Mouse (Mus musculus) layer of hippocampus, adult 11-12 months (tissue): ENCODE data around the gene Sct.
"Not testable (repeated sequence)": the region's sequence is repeated elsewhere in the genome, so short reads cannot be mapped to it uniquely, and the experiment has no call there.

Experiments
- DNase-seq: peaks from one replicate; pipeline ENCODE4 v3.0.0; 2022; ENCODE audit warnings: low spot score

Sct gene

GRCm38 (mm10) chr7:141291921-141292582 is 13.1 kb upstream of the Sct start, which contains the start of gene Drd4:
TSS of gene Drd4 (plus strand) at chr7:141292006.
- DNase-seq, result no peak

GRCm38 (mm10) chr7:141288042-141288441 is 9.1 kb upstream of the Sct start:
- DNase-seq, result no peak

GRCm38 (mm10) chr7:141282756-141283155 is 3.8 kb upstream of the Sct start:
- no peak for DNase-seq

- DNase-seq, result no peak
Observed at GRCm38 (mm10) chr7:141281442-141281841, 2.5 kb upstream of the Sct start.

- DNase-seq, result no peak
Observed at GRCm38 (mm10) chr7:141277701-141278678, 943 bp downstream of the Sct start.

GRCm38 (mm10) chr7:141276546-141276945 is 2.4 kb downstream of the Sct start, which contains the start of gene Cdhr5:
TSS of gene Cdhr5 (minus strand) at chr7:141276786.
- DNase-seq, result no peak

- DNase-seq, result no peak
Observed at GRCm38 (mm10) chr7:141275356-141275755, 3.6 kb downstream of the Sct start.

- no peak for DNase-seq
Observed at GRCm38 (mm10) chr7:141270631-141271030, 8.3 kb downstream of the Sct start.

- no peak for DNase-seq
Observed at GRCm38 (mm10) chr7:141269273-141269545, 9.7 kb downstream of the Sct start.

- DNase-seq, result no peak
Observed at GRCm38 (mm10) chr7:141268466-141269272, 10.3 kb downstream of the Sct start.

- no peak for DNase-seq
Observed at GRCm38 (mm10) chr7:141265739-141266561, 13.0 kb downstream of the Sct start, which contains the start of gene Irf7. TSS of gene Irf7 (minus strand) at chr7:141266481.

- DNase-seq, result no peak
Observed at GRCm38 (mm10) chr7:141265411-141265738, 13.6 kb downstream of the Sct start.

GRCm38 (mm10) chr7:141264761-141265410 is 14.0 kb downstream of the Sct start:
- DNase-seq, result no peak

- no peak for DNase-seq
Observed at GRCm38 (mm10) chr7:141264041-141264700, 14.8 kb downstream of the Sct start.

- DNase-seq, result no peak
Observed at GRCm38 (mm10) chr7:141263640-141264039, 15.3 kb downstream of the Sct start.

GRCm38 (mm10) chr7:141261480-141261879 is 17.5 kb downstream of the Sct start:
- no peak for DNase-seq

GRCm38 (mm10) chr7:141256159-141256558 is 22.8 kb downstream of the Sct start:
- DNase-seq, result no peak

- DNase-seq, result not testable (repeated sequence)
Observed at GRCm38 (mm10) chr7:141250486-141250885, 28.4 kb downstream of the Sct start.

GRCm38 (mm10) chr7:141231551-141231950 is 47.4 kb downstream of the Sct start:
- no peak for DNase-seq

- DNase-seq, result no peak
Observed at GRCm38 (mm10) chr7:141231111-141231510, 47.8 kb downstream of the Sct start.
